Mouse (Mus musculus): ENCODE results near the gene Zpbp. TPM values are rescaled to one million over a fixed set of nuclear protein-coding genes. Genes with fewer than 3 reads are reported as not detected.

Gene Zpbp
- polyA plus RNA-seq, 1 experiment = 0.42 TPM

- Histone ChIP-seq H3K4me1 (ENCODE audit: control insufficient read depth, insufficient read depth, low read length) (no peaks in the 10 kb centered on the region), H3K27me3 (ENCODE audit: control insufficient read depth, insufficient read depth, low read length, poor library complexity, severe bottlenecking) (no peaks in the 10 kb centered on the region), H3K36me3 (ENCODE audit: control insufficient read depth, insufficient read depth, low read length, poor library complexity, severe bottlenecking) (no peaks in the 10 kb centered on the region), H3K9me3 (replicated peaks; ENCODE audit: control insufficient read depth, insufficient read depth, low read length, poor library complexity, severe bottlenecking) (peaks cover 17% of the 10 kb centered on the region), H3K4me3 (ENCODE audit: low read depth, low read length) (no peak overlapping the region), H3K27ac (ENCODE audit: insufficient read depth, low read length) (no peak overlapping the region), H3K9ac (ENCODE audit: low read depth, poor library complexity, severe bottlenecking) (no peak overlapping the region)
- TF ChIP-seq CTCF (IDR thresholded peaks at IDR 0.05; ENCODE audit: low read depth, low read length) = no peak
These were observed 67.5 kb downstream of the Zpbp start for GRCm38 (mm10) chr11:11394686-11395085.

GRCm38 (mm10) chr11:11393164-11393563 lies 69.0 kb downstream of the Zpbp start:
- Histone ChIP-seq H3K9me3 (replicated peaks; ENCODE audit: control insufficient read depth, insufficient read depth, low read length, poor library complexity, severe bottlenecking) (peaks cover 23% of the 10 kb centered on the region), H3K27me3 (ENCODE audit: control insufficient read depth, insufficient read depth, low read length, poor library complexity, severe bottlenecking) (no peaks in the 10 kb centered on the region), H3K36me3 (ENCODE audit: control insufficient read depth, insufficient read depth, low read length, poor library complexity, severe bottlenecking) (no peaks in the 10 kb centered on the region), H3K27ac (ENCODE audit: insufficient read depth, low read length) (no peak overlapping the region), H3K4me3 (ENCODE audit: low read depth, low read length) (no peak overlapping the region), H3K4me1 (ENCODE audit: control insufficient read depth, insufficient read depth, low read length) (no peaks in the 10 kb centered on the region), H3K9ac (ENCODE audit: low read depth, poor library complexity, severe bottlenecking) (no peak overlapping the region)
- TF ChIP-seq POLR2A (IDR thresholded peaks at IDR 0.05; ENCODE audit: insufficient read depth, low read length) (no peak), EP300 (IDR thresholded peaks at IDR 0.05; ENCODE audit: insufficient read depth, low read depth, low read length) (no peak), CTCF (IDR thresholded peaks at IDR 0.05; ENCODE audit: low read depth, low read length) (no peak)

GRCm38 (mm10) chr11:11371305-11371704 lies 90.9 kb downstream of the Zpbp start:
- Histone ChIP-seq H3K9ac (ENCODE audit: low read depth, poor library complexity, severe bottlenecking) (no peak overlapping the region), H3K36me3 (ENCODE audit: control insufficient read depth, insufficient read depth, low read length, poor library complexity, severe bottlenecking) (no peaks in the 10 kb centered on the region), H3K27me3 (ENCODE audit: control insufficient read depth, insufficient read depth, low read length, poor library complexity, severe bottlenecking) (no peaks in the 10 kb centered on the region), H3K4me3 (ENCODE audit: low read depth, low read length) (no peak overlapping the region), H3K9me3 (replicated peaks; ENCODE audit: control insufficient read depth, insufficient read depth, low read length, poor library complexity, severe bottlenecking) (no peaks in the 10 kb centered on the region), H3K27ac (ENCODE audit: insufficient read depth, low read length) (no peak overlapping the region), H3K4me1 (ENCODE audit: control insufficient read depth, insufficient read depth, low read length) (no peaks in the 10 kb centered on the region)
- TF ChIP-seq EP300 (IDR thresholded peaks at IDR 0.05; ENCODE audit: insufficient read depth, low read depth, low read length) (no peak), POLR2A (IDR thresholded peaks at IDR 0.05; ENCODE audit: insufficient read depth, low read length) (no peak)

GRCm38 (mm10) chr11:11283512-11283911 lies 178.7 kb downstream of the Zpbp start:
- Histone ChIP-seq H3K4me3 (ENCODE audit: low read depth, low read length) (no peak overlapping the region), H3K27me3 (ENCODE audit: control insufficient read depth, insufficient read depth, low read length, poor library complexity, severe bottlenecking) (no peaks in the 10 kb centered on the region), H3K36me3 (ENCODE audit: control insufficient read depth, insufficient read depth, low read length, poor library complexity, severe bottlenecking) (no peaks in the 10 kb centered on the region), H3K9me3 (replicated peaks; ENCODE audit: control insufficient read depth, insufficient read depth, low read length, poor library complexity, severe bottlenecking) (peaks cover 6% of the 10 kb centered on the region; the same call in 1 of the 2 replicates), H3K27ac (ENCODE audit: insufficient read depth, low read length) (no peak overlapping the region), H3K9ac (ENCODE audit: low read depth, poor library complexity, severe bottlenecking) (no peak overlapping the region), H3K4me1 (ENCODE audit: control insufficient read depth, insufficient read depth, low read length) (no peaks in the 10 kb centered on the region)
- TF ChIP-seq POLR2A (IDR thresholded peaks at IDR 0.05; ENCODE audit: insufficient read depth, low read length) = no peak
- TF ChIP-seq CTCF (IDR thresholded peaks at IDR 0.05; ENCODE audit: low read depth, low read length) = no peak
- TF ChIP-seq EP300 (IDR thresholded peaks at IDR 0.05; ENCODE audit: insufficient read depth, low read depth, low read length) = no peak

GRCm38 (mm10) chr11:11280128-11280527 lies 182.1 kb downstream of the Zpbp start:
- Histone ChIP-seq H3K36me3 (ENCODE audit: control insufficient read depth, insufficient read depth, low read length, poor library complexity, severe bottlenecking) (no peaks in the 10 kb centered on the region), H3K27me3 (ENCODE audit: control insufficient read depth, insufficient read depth, low read length, poor library complexity, severe bottlenecking) (no peaks in the 10 kb centered on the region), H3K4me1 (ENCODE audit: control insufficient read depth, insufficient read depth, low read length) (no peaks in the 10 kb centered on the region), H3K27ac (ENCODE audit: insufficient read depth, low read length) (no peak overlapping the region), H3K9ac (ENCODE audit: low read depth, poor library complexity, severe bottlenecking) (no peak overlapping the region), H3K4me3 (ENCODE audit: low read depth, low read length) (no peak overlapping the region), H3K9me3 (replicated peaks; ENCODE audit: control insufficient read depth, insufficient read depth, low read length, poor library complexity, severe bottlenecking) (no peaks in the 10 kb centered on the region)
- TF ChIP-seq POLR2A (IDR thresholded peaks at IDR 0.05; ENCODE audit: insufficient read depth, low read length) = no peak
- TF ChIP-seq EP300 (IDR thresholded peaks at IDR 0.05; ENCODE audit: insufficient read depth, low read depth, low read length) = no peak
- TF ChIP-seq CTCF (IDR thresholded peaks at IDR 0.05; ENCODE audit: low read depth, low read length) = no peak

- Histone ChIP-seq H3K27ac (ENCODE audit: insufficient read depth, low read length) (no peak overlapping the region), H3K4me3 (ENCODE audit: low read depth, low read length) (no peak overlapping the region), H3K36me3 (ENCODE audit: control insufficient read depth, insufficient read depth, low read length, poor library complexity, severe bottlenecking) (no peaks in the 10 kb centered on the region), H3K4me1 (ENCODE audit: control insufficient read depth, insufficient read depth, low read length) (no peaks in the 10 kb centered on the region), H3K9ac (ENCODE audit: low read depth, poor library complexity, severe bottlenecking) (no peak overlapping the region), H3K27me3 (ENCODE audit: control insufficient read depth, insufficient read depth, low read length, poor library complexity, severe bottlenecking) (no peaks in the 10 kb centered on the region), H3K9me3 (replicated peaks; ENCODE audit: control insufficient read depth, insufficient read depth, low read length, poor library complexity, severe bottlenecking) (no peaks in the 10 kb centered on the region)
- TF ChIP-seq POLR2A (IDR thresholded peaks at IDR 0.05; ENCODE audit: insufficient read depth, low read length) (no peak), CTCF (IDR thresholded peaks at IDR 0.05; ENCODE audit: low read depth, low read length) (no peak), EP300 (IDR thresholded peaks at IDR 0.05; ENCODE audit: insufficient read depth, low read depth, low read length) (no peak)
These were observed 204.9 kb downstream of the Zpbp start for GRCm38 (mm10) chr11:11257348-11257747.
